Mouse (Mus musculus): ENCODE data around the gene Psmb7. TPM values are rescaled to one million over a fixed set of nuclear protein-coding genes. Genes with fewer than 3 reads are reported as not detected.

Psmb7 gene
- polyA plus RNA-seq, 1 experiment from 2014 or later: 271 TPM

- WGBS: 86% methylated on average over 1 of the region's 1 CpGs
- peaks cover 40% of the 10 kb centered on the region for H3K4me1 ChIP-seq (replicated peaks; ENCODE audit: control insufficient read depth, insufficient read depth, low read length)
- no peaks in the 10 kb centered on the region for H3K36me3 ChIP-seq (ENCODE audit: control insufficient read depth, insufficient read depth, low read length)
- no peak overlapping the region for H3K27ac ChIP-seq (ENCODE audit: low read depth, low read length)
- H3K4me2 ChIP-seq: no peak overlapping the region
- H3K9me3 ChIP-seq (ENCODE audit: control insufficient read depth, low read length): no peaks in the 10 kb centered on the region
- H3K9ac ChIP-seq (ENCODE audit: low read depth, low read length): no peak overlapping the region
- H3K27me3 ChIP-seq (replicated peaks; ENCODE audit: control insufficient read depth, insufficient read depth, low read length): no peaks in the 10 kb centered on the region
- ATAC-seq (replicated peaks; ENCODE audit: low FRiP score) (no peak), DNase-seq (ENCODE audit: low spot score) (no peak)
- no peak overlapping the region for H3K4me3 ChIP-seq (ENCODE audit: low read depth, low read length)
Measured at GRCm38 (mm10) chr2:38541570-38541969, 102.3 kb downstream of the Psmb7 start.

GRCm38 (mm10) chr2:38541101-38541500 lies 102.8 kb downstream of the Psmb7 start:
- H3K9me3 ChIP-seq (ENCODE audit: control insufficient read depth, low read length): no peaks in the 10 kb centered on the region
- no peak overlapping the region for H3K9ac ChIP-seq (ENCODE audit: low read depth, low read length)
- no peak overlapping the region for H3K4me3 ChIP-seq (ENCODE audit: low read depth, low read length)
- DNase-seq (ENCODE audit: low spot score) (no peak), ATAC-seq (replicated peaks; ENCODE audit: low FRiP score) (no peak)
- no peak overlapping the region for H3K27ac ChIP-seq (ENCODE audit: low read depth, low read length)
- 74% methylated on average over 3 of the region's 3 CpGs for WGBS
- H3K36me3 ChIP-seq (ENCODE audit: control insufficient read depth, insufficient read depth, low read length): no peaks in the 10 kb centered on the region
- no peak overlapping the region for H3K4me2 ChIP-seq
- peaks cover 43% of the 10 kb centered on the region for H3K4me1 ChIP-seq (replicated peaks; ENCODE audit: control insufficient read depth, insufficient read depth, low read length)
- H3K27me3 ChIP-seq (replicated peaks; ENCODE audit: control insufficient read depth, insufficient read depth, low read length): no peaks in the 10 kb centered on the region

- 80% methylated on average over 6 of the region's 6 CpGs for WGBS
- H3K4me1 ChIP-seq (replicated peaks; ENCODE audit: control insufficient read depth, insufficient read depth, low read length): peaks cover 43% of the 10 kb centered on the region
- H3K9ac ChIP-seq (ENCODE audit: low read depth, low read length): no peak overlapping the region
- H3K27ac ChIP-seq (ENCODE audit: low read depth, low read length): no peak overlapping the region
- DNase-seq (ENCODE audit: low spot score) (no peak), ATAC-seq (replicated peaks; ENCODE audit: low FRiP score) (no peak)
- no peaks in the 10 kb centered on the region for H3K9me3 ChIP-seq (ENCODE audit: control insufficient read depth, low read length)
- H3K4me2 ChIP-seq: no peak overlapping the region
- no peaks in the 10 kb centered on the region for H3K27me3 ChIP-seq (replicated peaks; ENCODE audit: control insufficient read depth, insufficient read depth, low read length)
- no peak overlapping the region for H3K4me3 ChIP-seq (ENCODE audit: low read depth, low read length)
- H3K36me3 ChIP-seq (ENCODE audit: control insufficient read depth, insufficient read depth, low read length): no peaks in the 10 kb centered on the region
Measured at GRCm38 (mm10) chr2:38540666-38541065, 103.2 kb downstream of the Psmb7 start.

GRCm38 (mm10) chr2:38539677-38540076 lies 104.2 kb downstream of the Psmb7 start:
- WGBS: 87% methylated on average over 9 of the region's 9 CpGs
- Histone ChIP-seq H3K4me3 (ENCODE audit: low read depth, low read length) (no peak overlapping the region), H3K27me3 (replicated peaks; ENCODE audit: control insufficient read depth, insufficient read depth, low read length) (no peaks in the 10 kb centered on the region), H3K9ac (ENCODE audit: low read depth, low read length) (no peak overlapping the region), H3K4me1 (replicated peaks; ENCODE audit: control insufficient read depth, insufficient read depth, low read length) (peaks cover 51% of the 10 kb centered on the region), H3K4me2 (no peak overlapping the region), H3K36me3 (ENCODE audit: control insufficient read depth, insufficient read depth, low read length) (no peaks in the 10 kb centered on the region), H3K9me3 (ENCODE audit: control insufficient read depth, low read length) (no peaks in the 10 kb centered on the region), H3K27ac (ENCODE audit: low read depth, low read length) (no peak overlapping the region)
- DNase-seq (ENCODE audit: low spot score) (no peak), ATAC-seq (replicated peaks; ENCODE audit: low FRiP score) (no peak)

Small RNA genes within 50 kb of the gene (microRNA-seq; reads per million reads assigned to microRNA genes)
- gene Gm27634 (ENCODE audit: borderline number of aligned reads): not detected

Other genes starting within 250 kb of the Psmb7 start
- 64.9 and 66.2 TPM in 2 replicates for gene Nek6, start 132.4 kb downstream of the Psmb7 start, polyA plus RNA-seq (2014; fragmentation: Nextera tagmentation; extraction: Ambion mirVana)
- 0.11 and 0.25 TPM in 2 replicates for gene Nr5a1, start 70.5 kb upstream of the Psmb7 start, polyA plus RNA-seq (2014; fragmentation: Nextera tagmentation; extraction: Ambion mirVana)